Mouse (Mus musculus) heart, adult 18-20 months (tissue): ENCODE results near the gene Ankrd33b. TPM values are rescaled to one million over a fixed set of nuclear protein-coding genes. Genes with fewer than 3 reads are reported as not detected.

ENCODE experiments used
- DNase-seq, 2 experiments: peaks; one replicate each; pipeline ENCODE4 v3.0.0; 2021 to 2022; ENCODE audit warnings: mixed read lengths in 1 of 2
- total RNA-seq, 2 experiments: library from RNA; stranded (reverse); gene quantifications; 2 replicates each; pipeline ENCODE4 v1.2.3; 2021

The Ankrd33b gene
- total RNA-seq, 2 experiments from 2014 or later = 25.4 to 31.1 TPM

DNA sequence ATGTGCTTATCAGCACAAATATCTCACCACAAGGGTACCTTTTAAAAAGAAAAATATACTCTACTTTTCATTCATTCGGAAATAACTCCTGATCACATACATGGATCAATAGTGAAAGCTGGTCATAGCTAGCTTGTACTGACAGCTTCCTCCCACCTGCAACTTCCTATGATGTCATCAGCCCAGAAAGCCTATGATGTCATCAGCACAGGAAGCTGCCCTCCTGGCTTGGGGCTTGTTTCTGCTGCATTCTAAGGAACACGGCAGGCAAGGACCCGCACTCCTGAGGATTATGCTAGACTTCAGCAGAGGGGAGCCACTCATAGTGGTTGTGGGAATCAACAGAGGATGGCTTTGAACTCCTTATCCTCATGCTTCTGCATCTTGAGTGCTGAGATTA lies 63.2 kb downstream of the Ankrd33b start:
- no peak for DNase-seq

DNA sequence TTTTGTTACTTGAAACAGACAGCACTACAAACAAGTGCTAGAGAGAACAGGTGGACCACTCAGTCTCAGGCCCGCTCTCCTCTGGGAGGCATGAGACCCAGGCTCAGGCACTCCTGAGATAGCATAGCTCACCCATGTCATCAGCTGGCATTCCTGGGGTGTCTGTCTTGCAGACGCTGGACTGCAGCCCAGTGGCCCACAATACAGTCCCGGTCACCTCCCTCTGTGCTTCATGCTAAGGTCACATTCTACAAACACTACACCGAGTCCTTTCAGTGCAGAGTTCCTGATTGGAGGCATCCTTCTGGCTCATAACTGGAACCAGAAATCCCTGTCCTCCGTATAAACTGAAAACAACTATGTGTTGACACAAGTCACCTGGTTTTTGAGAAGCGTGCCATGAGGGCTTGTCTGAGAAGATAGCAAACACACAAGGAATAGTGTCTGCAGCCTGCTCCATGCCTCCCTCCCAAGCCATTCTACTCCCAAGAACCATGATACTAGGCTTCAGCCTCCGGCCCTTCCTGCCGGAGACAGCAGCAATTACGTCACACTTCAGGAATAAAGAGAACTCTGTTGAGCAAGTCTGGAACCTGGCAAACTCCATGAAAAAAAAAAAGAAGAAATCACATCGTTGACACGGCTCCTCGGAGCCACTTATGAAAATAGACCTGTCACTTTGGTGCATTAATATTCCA lies 65.1 kb downstream of the Ankrd33b start:
- DNase-seq = peak; percentile 61 to 67

DNA sequence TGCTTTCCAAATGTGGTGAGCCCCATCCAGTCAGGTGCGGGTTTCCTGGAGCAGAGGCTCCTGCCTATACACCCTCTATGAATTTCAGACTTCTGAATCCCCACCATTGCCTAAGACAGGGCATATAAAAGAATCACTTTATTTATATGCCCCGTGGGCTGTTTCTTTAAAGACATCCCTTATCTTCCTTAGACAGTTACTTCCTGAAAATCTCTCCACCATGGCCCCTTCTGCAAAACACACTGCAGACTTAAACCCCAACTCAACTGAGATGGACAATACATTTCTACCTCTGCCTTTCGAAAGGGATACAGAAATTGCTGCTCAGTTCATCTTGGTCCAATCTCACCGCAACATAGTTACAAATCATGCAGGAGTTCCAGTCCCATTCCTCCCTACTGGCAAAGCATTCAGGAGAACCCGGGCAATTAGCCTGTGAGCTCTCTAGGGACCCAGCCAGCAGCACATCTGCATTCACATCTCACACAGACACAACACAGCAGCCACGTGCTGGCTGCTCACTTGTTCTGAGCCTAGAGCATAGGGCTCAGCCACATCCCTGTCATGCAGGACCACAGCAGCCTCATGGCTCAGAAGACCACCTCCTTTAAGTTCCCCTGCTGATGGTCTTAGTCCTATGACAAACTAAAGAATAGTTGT lies 68.1 kb downstream of the Ankrd33b start:
- peak in 1 of 2 experiments; percentile 29 for DNase-seq

DNA sequence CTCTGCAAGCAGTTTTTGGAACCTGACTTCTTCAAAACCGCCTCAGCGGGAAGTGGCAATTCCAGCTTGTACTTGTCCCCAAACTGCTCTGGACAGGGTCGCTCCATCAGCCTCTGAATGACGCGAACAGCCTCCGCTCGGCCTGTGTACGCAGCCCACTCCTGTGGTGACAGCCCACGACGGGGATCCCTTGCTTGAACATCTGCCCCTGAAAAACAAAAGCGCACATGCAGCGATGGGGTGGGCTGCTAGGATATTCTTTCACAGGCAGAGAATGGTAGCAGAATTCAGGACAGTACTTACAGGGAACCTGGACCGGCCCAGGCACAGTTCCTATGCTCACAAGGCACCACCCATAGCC lies 69.8 kb downstream of the Ankrd33b start:
- no peak for DNase-seq

GRCm38 (mm10) chr15:31296882-31297776 lies 70.4 kb downstream of the Ankrd33b start:
- no peak for DNase-seq

GRCm38 (mm10) chr15:31294311-31294710 lies 73.2 kb downstream of the Ankrd33b start:
- no peak for DNase-seq

- peak in 1 of 2 experiments; percentile 22 for DNase-seq
Measured at GRCm38 (mm10) chr15:31292627-31293026, 74.9 kb downstream of the Ankrd33b start.

GRCm38 (mm10) chr15:31285695-31286094 lies 81.8 kb downstream of the Ankrd33b start:
- DNase-seq = no peak

DNA sequence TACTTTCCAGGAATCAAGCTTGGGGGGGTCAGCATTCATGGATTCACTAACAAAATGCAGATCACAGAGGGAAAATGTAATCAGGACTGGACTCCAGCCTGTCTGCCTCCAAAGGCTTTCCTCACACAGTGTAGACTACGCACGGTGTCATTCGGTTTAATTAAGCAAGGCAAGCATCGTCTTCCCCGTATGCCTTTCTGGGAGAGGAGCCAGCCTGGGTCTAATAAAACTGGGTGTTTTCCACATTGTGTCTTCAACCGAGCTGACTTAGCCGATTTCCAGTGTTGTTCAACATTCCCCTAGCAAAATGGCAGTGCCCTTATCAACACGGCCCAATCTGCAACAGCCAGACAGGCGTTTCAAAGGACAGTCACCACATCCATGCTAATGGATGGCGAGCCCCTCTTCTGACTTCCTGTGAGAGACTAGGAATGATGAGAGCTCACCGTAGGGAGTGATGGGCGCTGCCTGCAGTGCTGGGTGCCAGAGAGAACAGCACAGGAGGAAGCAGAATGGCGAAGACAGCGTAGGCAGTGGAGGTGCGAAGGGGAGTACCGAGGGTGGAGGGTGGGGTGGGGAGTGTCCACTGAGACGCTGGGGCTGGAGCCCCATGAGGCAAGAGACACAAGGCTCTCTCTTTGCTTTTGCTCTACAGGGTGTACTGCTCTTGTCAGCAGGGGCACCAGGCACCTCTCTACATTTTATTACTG lies 82.4 kb downstream of the Ankrd33b start:
- DNase-seq = no peak

DNA sequence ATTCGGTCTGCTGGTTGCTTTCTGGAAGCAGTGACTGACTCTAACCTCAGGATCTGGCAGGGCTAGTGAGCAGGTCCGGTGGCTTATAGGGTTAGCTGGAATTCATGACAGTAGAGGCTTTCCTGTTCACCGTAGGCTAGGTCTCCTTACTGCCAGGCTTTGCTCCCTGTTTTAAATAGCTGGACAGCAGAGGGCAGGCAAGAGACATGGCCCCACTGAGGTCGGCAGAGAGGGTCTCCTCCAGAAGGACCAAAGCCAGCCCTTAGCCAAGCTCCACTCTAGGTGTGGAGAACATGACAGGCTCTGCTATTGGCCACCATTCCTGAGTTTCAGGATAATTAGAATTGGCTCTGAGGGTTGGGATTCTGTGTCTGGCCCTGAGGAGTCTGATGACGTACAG lies 83.4 kb downstream of the Ankrd33b start:
- no peak for DNase-seq

DNA sequence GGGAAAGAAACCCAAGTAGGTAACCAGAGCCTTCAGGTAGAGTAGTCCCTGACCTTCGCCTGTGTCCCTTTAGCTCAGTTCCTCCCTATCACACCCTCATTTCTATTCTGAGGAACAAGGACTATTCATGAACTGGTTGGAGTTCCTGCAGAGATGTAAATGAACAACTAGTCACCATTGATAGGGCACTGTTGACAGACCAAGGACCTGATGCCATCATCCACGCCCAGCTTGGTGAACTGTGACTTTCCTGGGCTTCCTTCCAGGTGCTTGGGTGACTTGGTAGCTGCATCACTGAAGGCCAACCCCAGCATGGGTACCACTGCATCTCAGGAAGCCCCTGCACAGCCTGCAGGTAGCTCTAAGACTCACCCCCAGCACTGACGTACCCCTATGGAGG lies 85.2 kb downstream of the Ankrd33b start:
- no peak for DNase-seq

DNA sequence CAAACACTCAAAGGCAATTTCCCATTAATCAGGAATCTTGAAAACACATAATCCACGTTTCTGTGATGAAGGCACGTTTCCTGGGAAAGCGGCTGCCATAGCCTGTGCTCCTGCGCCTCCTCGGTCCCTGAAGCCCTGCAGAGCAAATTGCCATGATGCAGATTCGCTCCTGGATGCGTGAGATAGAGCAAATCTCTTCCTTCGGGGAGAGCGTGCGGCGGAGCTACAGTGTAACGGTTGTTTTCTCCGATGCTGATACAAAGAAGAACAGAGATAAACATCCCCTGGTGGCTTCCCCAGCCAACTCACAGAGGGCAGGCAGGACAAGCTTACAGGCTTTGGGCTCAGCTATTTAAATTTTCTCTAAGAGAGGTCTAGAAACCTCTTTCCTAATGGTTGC lies 85.7 kb downstream of the Ankrd33b start:
- no peak for DNase-seq

GRCm38 (mm10) chr15:31280683-31281082 lies 86.8 kb downstream of the Ankrd33b start:
- no peak for DNase-seq

DNA sequence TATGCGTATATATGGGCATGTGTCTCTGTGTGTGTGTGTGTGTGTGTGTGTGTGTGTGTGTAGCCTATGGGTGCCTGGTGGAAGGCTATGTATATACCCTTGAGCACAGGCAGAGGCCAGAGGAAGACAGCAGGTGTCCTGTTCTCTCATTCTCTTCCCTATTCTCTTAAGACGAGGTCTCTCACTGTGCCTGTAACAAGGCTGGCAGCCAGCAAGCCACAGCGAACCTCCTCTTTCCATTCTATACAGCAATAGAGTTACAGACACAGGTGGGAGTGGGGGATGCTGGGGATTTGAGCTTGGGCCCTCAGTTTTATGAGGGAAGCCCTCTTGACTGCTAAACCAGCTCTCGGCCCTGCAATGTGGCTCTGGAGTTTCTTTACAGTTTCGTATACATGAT lies 87.5 kb downstream of the Ankrd33b start:
- DNase-seq = no peak

- DNase-seq = no peak
Measured at GRCm38 (mm10) chr15:31279577-31280004, 87.9 kb downstream of the Ankrd33b start.

DNA sequence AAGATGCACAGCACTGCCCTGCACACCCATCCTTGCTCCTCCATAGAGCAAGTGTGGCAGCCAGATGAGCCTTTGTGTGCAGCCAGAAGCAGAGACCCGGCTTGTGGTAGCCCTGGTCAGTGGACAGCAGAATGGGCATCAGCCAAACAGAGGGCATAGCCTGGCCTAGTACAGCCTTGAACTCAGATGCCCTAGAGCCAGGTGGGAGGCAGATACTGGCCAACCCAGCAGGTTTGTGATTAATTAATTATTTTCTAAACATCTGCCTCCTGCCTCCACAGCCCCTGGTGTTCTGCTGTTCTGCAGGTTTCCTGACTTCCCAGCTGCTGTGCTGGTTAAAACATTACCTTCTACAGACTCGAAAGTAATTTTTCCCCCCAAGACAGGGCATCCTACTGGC lies 88.4 kb downstream of the Ankrd33b start:
- no peak for DNase-seq

- DNase-seq = peak; percentile 38
Measured at GRCm38 (mm10) chr15:31278090-31278489, 89.4 kb downstream of the Ankrd33b start.

DNA sequence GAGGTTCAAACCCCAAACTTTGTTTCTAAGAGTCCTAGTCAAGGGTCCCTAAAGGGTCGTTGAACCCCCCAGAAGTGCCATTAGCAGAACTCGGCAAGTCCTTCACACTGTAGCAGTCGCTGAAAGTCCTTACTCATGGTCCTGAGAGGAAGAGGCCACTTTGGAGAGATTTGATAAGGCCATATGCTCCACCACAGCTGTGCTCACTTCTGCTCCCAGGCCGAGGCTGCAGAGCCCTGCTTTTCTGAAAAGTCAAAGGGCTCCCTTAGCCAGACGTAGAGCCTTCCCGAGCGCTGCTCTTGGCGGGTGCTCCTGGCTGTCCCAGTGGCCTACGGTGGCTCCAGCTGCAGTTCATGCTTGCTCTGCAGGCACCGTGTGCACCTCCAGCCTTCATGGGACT lies 94.0 kb downstream of the Ankrd33b start:
- no peak for DNase-seq

DNA sequence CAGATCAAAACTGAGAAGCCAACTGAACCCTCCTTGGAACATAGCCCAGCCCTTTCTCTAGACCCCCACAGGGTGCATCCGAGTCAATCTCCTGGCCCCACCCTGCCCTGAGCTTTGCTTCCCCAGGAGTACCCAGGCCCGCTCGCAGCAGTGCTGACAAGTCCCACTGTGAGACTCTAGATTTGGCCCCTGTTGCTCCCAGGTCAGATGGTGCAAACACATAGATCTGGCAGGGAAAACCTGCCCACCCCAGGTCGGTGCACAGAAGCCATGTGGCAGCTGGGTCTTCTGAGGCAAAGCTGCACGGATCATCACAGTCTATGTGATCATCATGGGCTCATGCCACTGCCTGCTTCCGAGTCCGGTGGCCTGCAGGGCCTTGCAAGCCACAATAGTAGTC lies 94.8 kb downstream of the Ankrd33b start:
- no peak for DNase-seq

GRCm38 (mm10) chr15:31269558-31269957 lies 98.0 kb downstream of the Ankrd33b start:
- no peak for DNase-seq

DNA sequence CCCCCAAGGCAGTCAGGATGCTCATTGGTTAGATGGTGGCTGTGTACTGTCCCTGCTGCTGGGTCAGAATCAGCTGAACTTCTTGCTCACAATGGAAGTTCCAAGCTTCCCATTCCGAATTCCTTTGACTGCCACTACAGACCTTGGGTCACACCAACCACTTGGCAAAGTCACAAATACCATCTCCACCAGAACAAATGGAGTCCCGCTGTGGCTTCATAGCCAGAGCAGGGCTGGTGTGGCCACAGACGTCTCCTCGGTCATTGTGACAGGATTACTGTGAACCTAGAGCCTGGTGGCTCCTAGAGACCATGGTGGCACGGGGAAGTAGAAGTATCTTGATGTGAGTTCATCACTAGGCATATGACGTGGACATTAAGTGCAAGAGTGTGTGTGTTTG lies 99.4 kb downstream of the Ankrd33b start:
- no peak for DNase-seq

- DNase-seq = no peak
Measured at GRCm38 (mm10) chr15:31265845-31266244, 101.7 kb downstream of the Ankrd33b start.
